Mouse (Mus musculus): ENCODE data around the gene Msantd1. TPM values are rescaled to one million over a fixed set of nuclear protein-coding genes. Genes with fewer than 3 reads are reported as not detected.

Msantd1 gene
- polyA plus RNA-seq, 1 experiment from 2014 or later, result 2.5 TPM

DNA sequence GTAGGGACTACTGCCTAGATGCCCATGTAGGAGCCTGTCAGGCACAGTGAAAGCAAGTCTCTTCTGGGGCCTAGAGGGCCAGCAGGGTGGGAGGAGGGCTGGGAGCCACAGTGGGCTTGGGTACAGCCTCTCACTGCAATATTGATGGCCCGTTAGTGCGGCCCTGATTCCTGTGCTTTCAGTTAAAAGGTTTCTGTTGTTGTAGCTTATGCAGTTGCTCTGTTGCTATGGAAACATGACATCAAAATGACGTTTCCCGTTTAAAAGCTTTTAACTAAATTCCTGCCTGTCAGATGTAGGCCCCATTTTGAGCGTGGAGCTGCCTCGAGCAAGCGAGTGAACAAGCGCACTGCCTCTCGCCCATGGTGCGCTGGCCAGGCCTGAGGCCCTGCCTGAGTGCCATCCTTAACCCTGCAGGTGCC lies 9.4 kb downstream of the Msantd1 start:
- no peak for DNase-seq (ENCODE audit: low spot score)
- ATAC-seq (replicated peaks; ENCODE audit: low FRiP score), result no peak
- no peaks in the 10 kb centered on the region for H3K36me3 ChIP-seq (ENCODE audit: control insufficient read depth, insufficient read depth, low read length)
- no peak overlapping the region for H3K4me3 ChIP-seq (ENCODE audit: low read depth, low read length)
- 0 out of 2 replicates have a peak, but pooled peaks cover 4% of the 10 kb centered on the region for H3K4me1 ChIP-seq (replicated peaks; ENCODE audit: control insufficient read depth, insufficient read depth, low read length)
- no peak overlapping the region for H3K4me2 ChIP-seq (ENCODE audit: low read depth, low read length, severe bottlenecking)
- no peak overlapping the region for H3K27ac ChIP-seq (ENCODE audit: low read depth, low read length)
- WGBS, result 67% methylated on average over 10 of the region's 10 CpGs
- H3K9ac ChIP-seq (ENCODE audit: low read length), result no peak overlapping the region
- H3K27me3 ChIP-seq (ENCODE audit: control insufficient read depth, insufficient read depth, low read length), result no peaks in the 10 kb centered on the region
- no peaks in the 10 kb centered on the region for H3K9me3 ChIP-seq (ENCODE audit: control insufficient read depth, low read length)

DNA sequence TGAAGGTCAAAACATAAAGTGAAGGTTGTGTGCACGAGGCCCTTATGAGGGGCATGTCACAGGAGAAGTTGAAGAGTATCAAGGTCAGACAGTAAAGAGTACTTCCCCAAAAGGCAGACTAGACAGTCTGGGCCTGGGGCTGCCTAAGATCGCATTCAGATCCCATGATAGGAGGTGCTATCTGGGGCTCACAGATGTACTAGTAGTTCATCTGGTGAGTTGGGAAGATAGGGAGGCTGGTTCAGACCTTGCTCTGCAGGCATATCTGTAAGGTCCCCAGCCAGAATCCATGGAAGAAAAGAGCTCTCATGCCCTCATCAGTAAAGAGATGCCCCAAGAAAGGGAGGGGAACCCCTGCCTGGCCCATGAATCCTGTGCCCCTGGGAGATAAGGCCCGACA lies 11.0 kb downstream of the Msantd1 start:
- WGBS, result 94% methylated on average over 3 of the region's 3 CpGs
- H3K4me3 ChIP-seq (ENCODE audit: low read depth, low read length), result no peak overlapping the region
- ATAC-seq (replicated peaks; ENCODE audit: low FRiP score) (no peak), DNase-seq (ENCODE audit: low spot score) (no peak)
- no peaks in the 10 kb centered on the region for H3K27me3 ChIP-seq (ENCODE audit: control insufficient read depth, insufficient read depth, low read length)
- H3K9me3 ChIP-seq (ENCODE audit: control insufficient read depth, low read length), result no peaks in the 10 kb centered on the region
- H3K4me1 ChIP-seq (replicated peaks; ENCODE audit: control insufficient read depth, insufficient read depth, low read length), result 0 out of 2 replicates have a peak, but pooled peaks cover 4% of the 10 kb centered on the region
- no peak overlapping the region for H3K9ac ChIP-seq (ENCODE audit: low read length)
- no peak overlapping the region for H3K4me2 ChIP-seq (ENCODE audit: low read depth, low read length, severe bottlenecking)
- no peaks in the 10 kb centered on the region for H3K36me3 ChIP-seq (ENCODE audit: control insufficient read depth, insufficient read depth, low read length)
- no peak overlapping the region for H3K27ac ChIP-seq (ENCODE audit: low read depth, low read length)

DNA sequence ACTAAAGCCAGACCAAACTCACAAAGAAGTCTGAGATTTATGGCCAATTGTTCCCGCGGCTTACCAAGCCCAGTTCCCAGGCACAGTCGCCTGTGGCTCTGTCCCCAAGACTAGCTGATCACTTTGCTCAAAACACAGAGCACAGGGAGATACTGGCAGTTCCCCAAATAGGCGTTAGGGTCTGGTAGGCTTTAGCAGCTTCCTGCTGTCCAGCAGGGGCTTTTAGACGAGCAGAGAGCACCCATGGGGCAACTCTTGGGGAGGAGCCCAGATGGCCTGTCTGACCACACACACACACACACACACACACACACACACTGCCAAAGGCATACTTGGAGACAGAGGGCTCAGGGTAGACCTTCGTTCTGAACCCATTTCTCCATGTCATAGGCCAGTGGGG lies 14.7 kb downstream of the Msantd1 start:
- DNase-seq (ENCODE audit: low spot score), result no peak
- Histone ChIP-seq H3K27ac (ENCODE audit: low read depth, low read length) (no peak overlapping the region), H3K4me3 (ENCODE audit: low read depth, low read length) (no peak overlapping the region), H3K9ac (ENCODE audit: low read length) (no peak overlapping the region), H3K36me3 (ENCODE audit: control insufficient read depth, insufficient read depth, low read length) (no peaks in the 10 kb centered on the region), H3K27me3 (ENCODE audit: control insufficient read depth, insufficient read depth, low read length) (no peaks in the 10 kb centered on the region), H3K4me2 (ENCODE audit: low read depth, low read length, severe bottlenecking) (no peak overlapping the region), H3K9me3 (ENCODE audit: control insufficient read depth, low read length) (no peaks in the 10 kb centered on the region), H3K4me1 (replicated peaks; ENCODE audit: control insufficient read depth, insufficient read depth, low read length) (0 out of 2 replicates have a peak, but pooled peaks cover under 1% of the 10 kb centered on the region)
- ATAC-seq (replicated peaks; ENCODE audit: low FRiP score), result no peak
- 86% methylated on average over 6 of the region's 6 CpGs for WGBS

DNA sequence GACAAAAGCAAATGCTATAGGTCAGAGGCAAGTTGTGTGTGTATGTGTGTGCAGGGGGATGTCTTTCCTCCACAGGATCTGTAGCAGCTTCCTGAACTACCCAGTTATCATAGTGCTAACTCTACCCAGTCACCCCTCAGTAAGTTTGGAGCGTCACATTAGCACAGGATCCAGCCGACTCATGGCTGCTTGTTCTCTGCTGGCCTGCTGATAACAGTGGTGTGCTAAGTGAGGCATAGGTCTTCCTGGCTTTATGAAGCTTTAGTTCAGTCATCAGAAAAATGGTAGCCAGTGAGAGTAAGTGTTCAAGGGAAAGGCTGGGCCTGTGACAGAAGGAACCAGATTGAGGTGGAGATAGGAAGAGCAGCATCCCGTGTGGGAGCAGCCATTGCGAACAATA lies 16.1 kb downstream of the Msantd1 start:
- Histone ChIP-seq H3K27ac (ENCODE audit: low read depth, low read length) (no peak overlapping the region), H3K4me3 (ENCODE audit: low read depth, low read length) (no peak overlapping the region), H3K4me2 (ENCODE audit: low read depth, low read length, severe bottlenecking) (no peak overlapping the region), H3K4me1 (replicated peaks; ENCODE audit: control insufficient read depth, insufficient read depth, low read length) (no peaks in the 10 kb centered on the region), H3K9me3 (ENCODE audit: control insufficient read depth, low read length) (no peaks in the 10 kb centered on the region), H3K36me3 (ENCODE audit: control insufficient read depth, insufficient read depth, low read length) (no peaks in the 10 kb centered on the region), H3K27me3 (ENCODE audit: control insufficient read depth, insufficient read depth, low read length) (no peaks in the 10 kb centered on the region), H3K9ac (ENCODE audit: low read length) (no peak overlapping the region)
- ATAC-seq (replicated peaks; ENCODE audit: low FRiP score) (no peak), DNase-seq (ENCODE audit: low spot score) (no peak)
- 88% methylated on average over 4 of the region's 4 CpGs for WGBS

DNA sequence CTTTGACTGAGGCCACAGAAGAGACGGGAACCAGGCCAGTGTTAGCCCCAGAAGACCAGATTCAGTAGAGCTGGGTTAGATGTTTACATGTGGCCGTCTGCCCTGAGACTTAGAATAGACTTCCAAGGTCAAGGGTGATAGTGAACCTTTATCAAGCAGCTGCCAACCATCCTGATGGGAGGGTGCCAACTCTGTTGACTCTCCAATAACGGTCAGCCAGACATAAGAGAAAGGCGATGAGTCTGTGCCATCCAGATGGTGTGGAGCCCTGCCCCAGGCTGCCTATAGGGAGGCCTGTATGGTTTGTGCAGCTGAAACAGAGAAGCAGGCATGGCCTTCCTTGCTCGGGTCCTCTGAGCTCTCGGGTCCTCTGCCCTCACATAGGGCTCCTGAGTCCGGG lies 16.7 kb downstream of the Msantd1 start:
- WGBS, result 87% methylated on average over 7 of the region's 7 CpGs
- Histone ChIP-seq H3K4me1 (replicated peaks; ENCODE audit: control insufficient read depth, insufficient read depth, low read length) (no peaks in the 10 kb centered on the region), H3K27ac (ENCODE audit: low read depth, low read length) (no peak overlapping the region)

DNA sequence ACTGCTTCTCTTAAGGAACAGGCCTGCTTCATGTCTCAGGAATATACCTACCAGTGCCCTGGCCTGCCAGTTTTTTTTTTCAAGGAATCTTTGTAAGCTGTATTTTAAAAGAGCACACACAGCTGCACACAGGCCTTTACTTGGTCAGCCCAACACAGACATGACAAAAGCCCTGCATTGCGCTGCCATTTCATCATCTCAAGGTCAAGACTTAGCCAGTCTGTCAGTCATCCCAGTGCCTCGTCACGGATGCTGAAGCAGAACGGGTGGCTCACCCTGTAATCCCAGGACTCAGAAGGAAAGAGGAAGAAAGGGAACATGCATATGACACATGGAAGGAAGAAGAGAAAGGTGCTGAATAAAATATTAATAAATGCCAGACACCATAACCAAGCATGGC lies 19.8 kb downstream of the Msantd1 start:
- no peaks in the 10 kb centered on the region for H3K27me3 ChIP-seq (ENCODE audit: control insufficient read depth, insufficient read depth, low read length)
- H3K4me3 ChIP-seq (ENCODE audit: low read depth, low read length), result no peak overlapping the region
- DNase-seq (ENCODE audit: low spot score), result no peak
- H3K9me3 ChIP-seq (ENCODE audit: control insufficient read depth, low read length), result no peaks in the 10 kb centered on the region
- H3K36me3 ChIP-seq (ENCODE audit: control insufficient read depth, insufficient read depth, low read length), result no peaks in the 10 kb centered on the region
- no peaks in the 10 kb centered on the region for H3K4me1 ChIP-seq (replicated peaks; ENCODE audit: control insufficient read depth, insufficient read depth, low read length)
- H3K4me2 ChIP-seq (ENCODE audit: low read depth, low read length, severe bottlenecking), result no peak overlapping the region
- 93% methylated on average over 4 of the region's 4 CpGs for WGBS
- ATAC-seq (replicated peaks; ENCODE audit: low FRiP score), result no peak
- no peak overlapping the region for H3K27ac ChIP-seq (ENCODE audit: low read depth, low read length)
- H3K9ac ChIP-seq (ENCODE audit: low read length), result no peak overlapping the region

More for the DNA sequence above, 16.7 kb downstream of the Msantd1 start:
- Histone ChIP-seq H3K4me3 (ENCODE audit: low read depth, low read length) (no peak overlapping the region), H3K9me3 (ENCODE audit: control insufficient read depth, low read length) (no peaks in the 10 kb centered on the region), H3K27me3 (ENCODE audit: control insufficient read depth, insufficient read depth, low read length) (no peaks in the 10 kb centered on the region), H3K4me2 (ENCODE audit: low read depth, low read length, severe bottlenecking) (no peak overlapping the region), H3K9ac (ENCODE audit: low read length) (no peak overlapping the region), H3K36me3 (ENCODE audit: control insufficient read depth, insufficient read depth, low read length) (no peaks in the 10 kb centered on the region)
- no peak for ATAC-seq (replicated peaks; ENCODE audit: low FRiP score)
- DNase-seq (ENCODE audit: low spot score), result no peak

DNA sequence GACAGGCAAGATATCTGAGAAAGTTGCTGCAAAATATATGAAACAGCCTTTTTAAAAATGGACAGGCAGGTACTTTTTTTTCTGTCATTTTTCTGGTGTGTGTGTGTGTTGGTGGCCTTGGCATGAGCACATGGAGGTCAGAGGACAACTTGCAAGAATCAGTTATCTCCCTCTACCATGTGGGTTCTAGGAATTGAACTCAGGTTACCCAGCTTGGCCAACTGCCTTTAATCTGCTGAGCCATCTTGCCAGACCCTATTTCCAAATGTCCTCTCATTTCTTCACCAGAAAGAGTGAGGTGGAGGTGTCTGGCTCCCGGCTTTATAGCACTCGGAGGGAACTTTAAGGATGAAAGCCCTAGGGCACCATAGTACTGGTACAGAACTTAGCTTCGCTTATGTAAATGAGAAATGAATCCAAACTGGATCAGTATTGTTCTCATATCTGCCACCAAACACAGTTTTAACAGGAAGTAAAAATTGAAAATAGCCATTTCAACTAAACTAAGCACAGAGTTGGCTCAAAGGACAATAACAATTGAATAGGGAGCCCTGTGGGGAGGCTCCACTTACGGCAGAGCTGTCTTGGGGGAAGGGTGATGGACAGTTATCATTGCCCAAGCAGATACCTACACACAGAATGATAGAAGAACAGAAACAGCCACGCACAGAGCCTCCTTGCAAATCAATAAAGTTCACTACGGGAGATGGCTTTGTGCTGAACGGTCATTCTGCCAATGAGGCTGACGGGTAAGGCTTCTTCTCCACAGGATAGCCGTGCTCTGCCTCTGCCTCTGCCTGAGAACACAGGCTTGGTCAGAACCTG lies 22.6 kb downstream of the Msantd1 start:
- no peaks in the 10 kb centered on the region for H3K4me1 ChIP-seq (replicated peaks; ENCODE audit: control insufficient read depth, insufficient read depth, low read length)
- no peaks in the 10 kb centered on the region for H3K27me3 ChIP-seq (ENCODE audit: control insufficient read depth, insufficient read depth, low read length)
- 82% methylated on average over 9 of the region's 9 CpGs for WGBS
- no peak overlapping the region for H3K4me2 ChIP-seq (ENCODE audit: low read depth, low read length, severe bottlenecking)
- H3K9me3 ChIP-seq (ENCODE audit: control insufficient read depth, low read length), result no peaks in the 10 kb centered on the region
- H3K36me3 ChIP-seq (ENCODE audit: control insufficient read depth, insufficient read depth, low read length), result no peaks in the 10 kb centered on the region
- DNase-seq (ENCODE audit: low spot score), result no peak
- H3K27ac ChIP-seq (ENCODE audit: low read depth, low read length), result no peak overlapping the region
- no peak for ATAC-seq (replicated peaks; ENCODE audit: low FRiP score)
- H3K4me3 ChIP-seq (ENCODE audit: low read depth, low read length), result no peak overlapping the region
- H3K9ac ChIP-seq (ENCODE audit: low read length), result no peak overlapping the region

DNA sequence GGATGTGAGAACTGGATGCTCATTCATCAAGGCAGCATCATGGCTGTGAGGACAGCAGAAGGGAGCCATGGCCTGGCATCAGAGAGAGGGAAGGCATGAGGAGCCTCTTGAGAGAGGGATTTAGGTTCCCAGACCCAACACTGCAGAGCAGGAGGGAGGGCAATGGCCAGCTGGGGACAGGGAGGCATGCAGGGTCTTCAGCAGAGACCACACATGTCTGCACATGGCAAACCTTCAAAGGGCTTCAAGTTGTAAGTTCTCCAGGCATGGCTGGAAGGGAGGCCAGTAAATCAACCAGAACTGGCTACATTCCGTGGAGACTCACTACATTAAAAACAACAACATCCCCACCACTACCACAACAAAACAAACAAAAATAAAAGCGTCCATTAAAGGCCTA lies 23.3 kb downstream of the Msantd1 start:
- no peak overlapping the region for H3K4me3 ChIP-seq (ENCODE audit: low read depth, low read length)
- H3K9ac ChIP-seq (ENCODE audit: low read length), result no peak overlapping the region
- H3K27me3 ChIP-seq (ENCODE audit: control insufficient read depth, insufficient read depth, low read length), result no peaks in the 10 kb centered on the region
- no peaks in the 10 kb centered on the region for H3K36me3 ChIP-seq (ENCODE audit: control insufficient read depth, insufficient read depth, low read length)
- ATAC-seq (replicated peaks; ENCODE audit: low FRiP score), result no peak
- H3K4me1 ChIP-seq (replicated peaks; ENCODE audit: control insufficient read depth, insufficient read depth, low read length), result no peaks in the 10 kb centered on the region
- 91% methylated on average over 2 of the region's 2 CpGs for WGBS
- no peaks in the 10 kb centered on the region for H3K9me3 ChIP-seq (ENCODE audit: control insufficient read depth, low read length)
- no peak overlapping the region for H3K4me2 ChIP-seq (ENCODE audit: low read depth, low read length, severe bottlenecking)
- DNase-seq (ENCODE audit: low spot score), result no peak
- no peak overlapping the region for H3K27ac ChIP-seq (ENCODE audit: low read depth, low read length)

Measured in forebrain, embryonic 11.5 days (tissue).